Mouse (Mus musculus) liver, embryonic 13.5 days (tissue): Measurements from ENCODE around the gene Adamts14. TPM values are rescaled to one million over a fixed set of nuclear protein-coding genes. Genes with fewer than 3 reads are reported as not detected.

Experiments
- ATAC-seq: fragments of 200-750 bp; cut with Nextera tagmentation; 2 replicates; pipeline ENCODE4 v1.8.0; 2017; ENCODE audit warnings: low read depth, mild to moderate bottlenecking, moderate number of reproducible peaks, moderate library complexity
- DNase-seq: peaks from one replicate; pipeline ENCODE4 v3.0.0; 2022
- H3K27ac ChIP-seq: fragments of 300-500 bp; sonication (generic); 2 replicates; pipeline ENCODE4 v1.5.1; 2015; ENCODE audit warnings: moderate library complexity, mild to moderate bottlenecking, inconsistent platforms
- H3K27me3 ChIP-seq: fragments of 300-500 bp; sonication (generic); 2 replicates; pipeline ENCODE4 v1.6.1; 2015; ENCODE audit warnings: mild to moderate bottlenecking, inconsistent platforms
- H3K36me3 ChIP-seq: fragments of 300-500 bp; sonication (generic); 2 replicates; pipeline ENCODE4 v1.6.1; 2015; ENCODE audit warnings: mild to moderate bottlenecking, inconsistent platforms
- H3K4me1 ChIP-seq: fragments of 300-500 bp; sonication (generic); replicated peaks from 2 replicates; pipeline ENCODE4 v1.6.1; 2015; ENCODE audit warnings: inconsistent platforms
- H3K4me2 ChIP-seq: fragments of 300-500 bp; sonication (generic); 2 replicates; pipeline ENCODE4 v1.6.1; 2015; ENCODE audit warnings: inconsistent platforms, mild to moderate bottlenecking, moderate library complexity
- H3K4me3 ChIP-seq: fragments of 300-500 bp; sonication (generic); replicated peaks from 2 replicates; pipeline ENCODE4 v1.5.1; 2015; ENCODE audit warnings: mild to moderate bottlenecking, inconsistent platforms
- H3K9ac ChIP-seq: fragments of 300-500 bp; sonication (generic); 2 replicates; pipeline ENCODE4 v1.6.1; 2015; ENCODE audit warnings: mild to moderate bottlenecking, inconsistent platforms
- H3K9me3 ChIP-seq: fragments of 300-500 bp; sonication (generic); replicated peaks from 2 replicates; pipeline ENCODE4 v1.6.1; 2016; ENCODE audit warnings: inconsistent platforms
- WGBS: fragments of 180-500 bp; shearing (Covaris S2); methylation state at CpG from one replicate; pipeline ENCODE4 v1.1.7; 2015; ENCODE audit not compliant: insufficient replicate concordance; 5-methylcytosine and 5-hydroxymethylcytosine counted together
- polyA plus RNA-seq: library from polyadenylated mRNA; unstranded; fragments of >200 nt; fragmentation: Nextera tagmentation; extraction: Ambion mirVana; gene quantifications from 2 replicates; pipeline ENCODE4 v1.2.1, GENCODE M21; 2015

The Adamts14 gene
- polyA plus RNA-seq, 1 experiment from 2014 or later, result 0.21 TPM

GRCm38 (mm10) chr10:61274532-61274931 is 1.3 kb upstream of the Adamts14 start:
- Histone ChIP-seq H3K9ac (no peak overlapping the region), H3K27me3 (peaks cover 43% of the 10 kb centered on the region), H3K27ac (no peak overlapping the region), H3K36me3 (no peaks in the 10 kb centered on the region), H3K9me3 (no peaks in the 10 kb centered on the region), H3K4me2 (no peak overlapping the region), H3K4me3 (no peak overlapping the region), H3K4me1 (peaks cover 10% of the 10 kb centered on the region)
- ATAC-seq (no peak), DNase-seq (no peak)
- 45% methylated on average over 2 of the region's 2 CpGs for WGBS

- H3K36me3 ChIP-seq, result no peaks in the 10 kb centered on the region
- H3K9ac ChIP-seq, result no peak overlapping the region
- peaks cover 10% of the 10 kb centered on the region for H3K4me1 ChIP-seq
- peaks cover 43% of the 10 kb centered on the region for H3K27me3 ChIP-seq
- H3K4me2 ChIP-seq, result peak overlapping the region; percentile 65
- no peaks in the 10 kb centered on the region for H3K9me3 ChIP-seq
- DNase-seq (no peak), ATAC-seq (no peak)
- 36% methylated on average over 7 of the region's 7 CpGs for WGBS
- H3K4me3 ChIP-seq, result peak overlapping the region; percentile 51; the same call in 1 of the 2 replicates
- no peak overlapping the region for H3K27ac ChIP-seq
These were observed 592 bp upstream of the Adamts14 start for GRCm38 (mm10) chr10:61273844-61274215.

GRCm38 (mm10) chr10:61272631-61273030 is 607 bp downstream of the Adamts14 start:
- ATAC-seq (no peak), DNase-seq (no peak)

GRCm38 (mm10) chr10:61272089-61272626 is 1.1 kb downstream of the Adamts14 start:
- WGBS, result 40% methylated on average over 8 of the region's 8 CpGs
- Histone ChIP-seq H3K27ac (no peak overlapping the region), H3K4me2 (no peak overlapping the region), H3K9ac (no peak overlapping the region), H3K27me3 (peaks cover 43% of the 10 kb centered on the region), H3K9me3 (no peaks in the 10 kb centered on the region), H3K36me3 (no peaks in the 10 kb centered on the region), H3K4me1 (peaks cover 3% of the 10 kb centered on the region), H3K4me3 (no peak overlapping the region)
- no peak for DNase-seq
- no peak for ATAC-seq

More at GRCm38 (mm10) chr10:61272631-61273030, 607 bp downstream of the Adamts14 start:
- Histone ChIP-seq H3K4me2 (peak overlapping the region; percentile 65), H3K27ac (no peak overlapping the region), H3K9me3 (no peaks in the 10 kb centered on the region), H3K4me3 (peak overlapping the region; percentile 51), H3K36me3 (no peaks in the 10 kb centered on the region), H3K9ac (peak overlapping the region; percentile 59), H3K4me1 (peaks cover 3% of the 10 kb centered on the region), H3K27me3 (peaks cover 43% of the 10 kb centered on the region)
- WGBS, result 54% methylated on average over 5 of the region's 5 CpGs

GRCm38 (mm10) chr10:61267378-61267777 is 5.9 kb downstream of the Adamts14 start:
- H3K9ac ChIP-seq, result no peak overlapping the region
- H3K4me1 ChIP-seq, result no peaks in the 10 kb centered on the region
- ATAC-seq, result no peak
- H3K27me3 ChIP-seq, result peaks cover 14% of the 10 kb centered on the region
- WGBS, result 70% methylated on average over 5 of the region's 5 CpGs
- no peak overlapping the region for H3K4me3 ChIP-seq
- H3K27ac ChIP-seq, result no peak overlapping the region
- H3K36me3 ChIP-seq, result no peaks in the 10 kb centered on the region
- DNase-seq, result no peak
- H3K4me2 ChIP-seq, result no peak overlapping the region
- H3K9me3 ChIP-seq, result no peaks in the 10 kb centered on the region; the same call in 1 of the 2 replicates

GRCm38 (mm10) chr10:61263606-61264005 is 9.6 kb downstream of the Adamts14 start:
- Histone ChIP-seq H3K4me1 (no peaks in the 10 kb centered on the region), H3K9me3 (no peaks in the 10 kb centered on the region; the same call in 1 of the 2 replicates), H3K4me3 (no peak overlapping the region), H3K27me3 (no peaks in the 10 kb centered on the region), H3K36me3 (no peaks in the 10 kb centered on the region), H3K27ac (no peak overlapping the region), H3K9ac (no peak overlapping the region), H3K4me2 (no peak overlapping the region)
- DNase-seq (no peak), ATAC-seq (no peak)
- WGBS, result 58% methylated on average over 8 of the region's 8 CpGs

- no peak overlapping the region for H3K4me3 ChIP-seq
- H3K4me2 ChIP-seq, result no peak overlapping the region
These were observed 11.7 kb downstream of the Adamts14 start for GRCm38 (mm10) chr10:61261229-61262156.

GRCm38 (mm10) chr10:61258131-61258530 is 15.1 kb downstream of the Adamts14 start:
- no peak overlapping the region for H3K27ac ChIP-seq
- H3K9ac ChIP-seq, result no peak overlapping the region
- WGBS, result 42% methylated on average over 1 of the region's 1 CpGs
- H3K27me3 ChIP-seq, result no peaks in the 10 kb centered on the region
- H3K4me3 ChIP-seq, result no peak overlapping the region
- no peaks in the 10 kb centered on the region for H3K4me1 ChIP-seq
- no peaks in the 10 kb centered on the region for H3K36me3 ChIP-seq
- ATAC-seq, result no peak
- no peak for DNase-seq
- no peak overlapping the region for H3K4me2 ChIP-seq
- H3K9me3 ChIP-seq, result no peaks in the 10 kb centered on the region

More at GRCm38 (mm10) chr10:61261229-61262156, 11.7 kb downstream of the Adamts14 start:
- no peak overlapping the region for H3K27ac ChIP-seq
- H3K4me1 ChIP-seq, result no peaks in the 10 kb centered on the region
- DNase-seq (no peak), ATAC-seq (no peak)
- no peaks in the 10 kb centered on the region for H3K36me3 ChIP-seq
- WGBS, result 23% methylated on average over 13 of the region's 13 CpGs
- no peaks in the 10 kb centered on the region; the same call in 1 of the 2 replicates for H3K9me3 ChIP-seq
- H3K27me3 ChIP-seq, result no peaks in the 10 kb centered on the region
- H3K9ac ChIP-seq, result no peak overlapping the region

- ATAC-seq (no peak), DNase-seq (no peak)
- no peak overlapping the region for H3K4me3 ChIP-seq
- H3K27me3 ChIP-seq, result no peaks in the 10 kb centered on the region
- no peak overlapping the region for H3K27ac ChIP-seq
- H3K4me2 ChIP-seq, result no peak overlapping the region
- WGBS, result 68% methylated on average over 9 of the region's 9 CpGs
- H3K4me1 ChIP-seq, result no peaks in the 10 kb centered on the region
- no peaks in the 10 kb centered on the region for H3K36me3 ChIP-seq
- H3K9ac ChIP-seq, result no peak overlapping the region
- no peaks in the 10 kb centered on the region for H3K9me3 ChIP-seq
These were observed 16.6 kb downstream of the Adamts14 start for GRCm38 (mm10) chr10:61256665-61257064.

- Histone ChIP-seq H3K27me3 (no peaks in the 10 kb centered on the region), H3K36me3 (no peaks in the 10 kb centered on the region), H3K4me3 (no peak overlapping the region), H3K27ac (no peak overlapping the region), H3K4me2 (no peak overlapping the region), H3K9ac (no peak overlapping the region), H3K9me3 (no peaks in the 10 kb centered on the region), H3K4me1 (no peaks in the 10 kb centered on the region)
- ATAC-seq, result no peak
- WGBS, result 70% methylated on average over 8 of the region's 8 CpGs
- DNase-seq, result no peak
These were observed 18.0 kb downstream of the Adamts14 start for GRCm38 (mm10) chr10:61255190-61255589.

- Histone ChIP-seq H3K9me3 (no peaks in the 10 kb centered on the region), H3K36me3 (no peaks in the 10 kb centered on the region), H3K27me3 (no peaks in the 10 kb centered on the region), H3K27ac (no peak overlapping the region), H3K4me2 (no peak overlapping the region), H3K4me1 (no peaks in the 10 kb centered on the region), H3K9ac (no peak overlapping the region), H3K4me3 (no peak overlapping the region)
- no peak for ATAC-seq
- no peak for DNase-seq
- WGBS, result 81% methylated on average over 6 of the region's 6 CpGs
These were observed 18.5 kb downstream of the Adamts14 start for GRCm38 (mm10) chr10:61254761-61255160.
